Mouse (Mus musculus): ENCODE results near the gene Nt5dc1.

DNA sequence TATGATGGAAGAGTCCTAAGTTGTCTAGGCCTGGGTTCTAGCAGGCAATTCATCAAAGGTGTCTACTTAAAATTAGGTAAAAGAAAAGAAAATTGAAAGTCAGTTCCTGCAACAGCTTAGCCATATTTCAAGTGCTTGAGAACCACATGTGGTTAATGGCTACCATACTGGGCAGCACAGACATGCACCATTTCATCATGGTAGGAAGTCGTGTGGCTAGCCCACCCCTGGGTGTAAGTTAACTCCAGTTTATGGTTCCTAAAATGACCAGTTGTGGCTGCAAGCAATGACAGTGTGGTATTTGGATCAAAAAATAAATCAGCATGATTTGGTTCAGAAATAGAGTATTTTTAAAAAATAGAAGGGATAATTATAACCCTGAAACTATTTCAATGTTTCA, 76.5 kb downstream of the Nt5dc1 start:
- no peak for TF ChIP-seq POLR2A (IDR thresholded peaks at IDR 0.05; ENCODE audit: extremely low read depth, insufficient read depth, low read length)
- no peak for TF ChIP-seq CTCF (IDR thresholded peaks at IDR 0.05; ENCODE audit: extremely low read depth, insufficient read depth, low read length)

Measured in cortical plate, adult 2 months (tissue).